Comparison of ENCODE assay signal across 8 mouse cellular contexts in genomic region chr13:28953581-28953991, GRCm38 (mm10). TPM values are rescaled to one million over a fixed set of nuclear protein-coding genes. Genes with fewer than 3 reads are reported as not detected.
DNase-seq lines count a peak whose midpoint lies in the region; ATAC-seq and TF ChIP-seq lines count a peak whose summit lies in the region.

TSS of gene Sox4 (minus strand) at chr13:28953713.

- no peaks in the 10 kb centered on the region for H3K79me2 ChIP-seq in liver, adult 2 months (ENCODE audit: control insufficient read depth, insufficient read depth, low read length)
- H3K79me2 ChIP-seq in myocyte (ENCODE audit: control insufficient read depth, insufficient read depth): peaks cover 36% of the 10 kb centered on the region

- WGBS in heart, embryonic 13.5 days: under 1% methylated on average over 19 of the region's 19 CpGs
- WGBS in kidney, postnatal 0 days: under 1% methylated on average over 19 of the region's 19 CpGs
- WGBS in liver, adult 2 months: 2% methylated on average over 19 of the region's 19 CpGs

- DNase-seq in B cell, adult 2 months: peak; percentile 84 to 87
- DNase-seq in brain, embryonic 14.5 days (ENCODE audit: low read depth): peak; percentile 100
- peak; percentile 95 for DNase-seq in fibroblast of lung, adult 2 months (ENCODE audit: low read depth)
- peak; percentile 100 for DNase-seq in kidney, postnatal 0 days (ENCODE audit: low spot score)
- peak; percentile 62 for DNase-seq in liver, adult 2 months (ENCODE audit: extremely low read depth, low read depth, low spot score)
- peak; percentile 91 for DNase-seq in splenic B cell, adult 2 months (ENCODE audit: low read depth, low spot score)

- no peaks in the 10 kb centered on the region for H3K27me3 ChIP-seq in heart, embryonic 13.5 days (replicated peaks)
- H3K27me3 ChIP-seq in kidney, postnatal 0 days (ENCODE audit: insufficient read depth, low read length): no peaks in the 10 kb centered on the region
- peaks cover 18% of the 10 kb centered on the region for H3K27me3 ChIP-seq in liver, adult 2 months (ENCODE audit: control insufficient read depth, insufficient read depth, low read length)
- no peaks in the 10 kb centered on the region for H3K27me3 ChIP-seq in myocyte (ENCODE audit: control insufficient read depth, insufficient read depth, insufficient read length)
- H3K27me3 ChIP-seq in splenic B cell, adult 2 months (ENCODE audit: control insufficient read depth, insufficient read depth, low read length, poor library complexity, severe bottlenecking): peaks cover 2% of the 10 kb centered on the region

- TF ChIP-seq POLR2A in brain, embryonic 14.5 days (IDR thresholded peaks at IDR 0.05; ENCODE audit: borderline replicate concordance, extremely low read depth, insufficient read depth, insufficient read length, poor library complexity, severe bottlenecking): peak; percentile 99; the same call in 1 of the 2 replicates
- TF ChIP-seq POLR2A in liver, adult 2 months (IDR thresholded peaks at IDR 0.05; ENCODE audit: extremely low read depth, insufficient read depth, low read length): peak; percentile 45; the same call in 1 of the 2 replicates
- TF ChIP-seq POLR2A in myocyte (IDR thresholded peaks at IDR 0.05; ENCODE audit: insufficient read length, low read depth): peak; percentile 92

- H3K4me2 ChIP-seq in heart, embryonic 13.5 days: peak within 1 kb of the TSS; percentile 73
- H3K4me2 ChIP-seq in kidney, postnatal 0 days (ENCODE audit: low read length): peak within 1 kb of the TSS; percentile 72
- H3K4me2 ChIP-seq in myocyte (ENCODE audit: low read depth): peak within 1 kb of the TSS; percentile 79

- TF ChIP-seq CTCF in brain, embryonic 14.5 days (IDR thresholded peaks at IDR 0.05; ENCODE audit: borderline replicate concordance, extremely low read depth, insufficient read depth, insufficient read length): no peak
- no peak for TF ChIP-seq CTCF in kidney, postnatal 0 days (IDR thresholded peaks at IDR 0.05; ENCODE audit: low read depth)
- TF ChIP-seq CTCF in liver, adult 2 months (IDR thresholded peaks at IDR 0.05; ENCODE audit: low read depth, low read length): no peak

- no peaks in the 10 kb centered on the region for H3K9me3 ChIP-seq in heart, embryonic 13.5 days
- no peaks in the 10 kb centered on the region for H3K9me3 ChIP-seq in kidney, postnatal 0 days (replicated peaks; ENCODE audit: low read length)

- peak within 1 kb of the TSS; percentile 100 for H3K9ac ChIP-seq in heart, embryonic 13.5 days
- H3K9ac ChIP-seq in kidney, postnatal 0 days (ENCODE audit: low read depth, low read length): peak within 1 kb of the TSS; percentile 89
- H3K9ac ChIP-seq in liver, adult 2 months (ENCODE audit: low read depth, low read length): peak within 1 kb of the TSS; percentile 73

- ATAC-seq in heart, embryonic 13.5 days (ENCODE audit: extremely low read depth, insufficient number of reproducible peaks, low FRiP score, low TSS enrichment): peak; percentile 79; the same call in 1 of the 2 replicates
- ATAC-seq in kidney, postnatal 0 days (replicated peaks; ENCODE audit: low FRiP score, low read depth): peak; percentile 81

- H3K4me1 ChIP-seq in heart, embryonic 13.5 days: peaks cover 15% of the 10 kb centered on the region
- no peaks in the 10 kb centered on the region for H3K4me1 ChIP-seq in kidney, postnatal 0 days (replicated peaks; ENCODE audit: insufficient read depth, low read length)
- H3K4me1 ChIP-seq in liver, adult 2 months (ENCODE audit: control insufficient read depth, insufficient read depth, low read length): peaks cover 8% of the 10 kb centered on the region; the same call in 1 of the 2 replicates

- peak within 1 kb of the TSS; percentile 100 for H3K27ac ChIP-seq in heart, embryonic 13.5 days (replicated peaks)
- H3K27ac ChIP-seq in kidney, postnatal 0 days: peak within 1 kb of the TSS; percentile 96
- peak within 1 kb of the TSS; percentile 26 for H3K27ac ChIP-seq in liver, adult 2 months (replicated peaks; ENCODE audit: insufficient read depth, low read depth, low read length)

- peaks cover 4% of the 10 kb centered on the region for H3K36me3 ChIP-seq in heart, embryonic 13.5 days
- no peaks in the 10 kb centered on the region for H3K36me3 ChIP-seq in kidney, postnatal 0 days (ENCODE audit: insufficient read depth, low read length)
- H3K36me3 ChIP-seq in liver, adult 2 months (ENCODE audit: control insufficient read depth, insufficient read depth, low read length): no peaks in the 10 kb centered on the region
- peaks cover 8% of the 10 kb centered on the region for H3K36me3 ChIP-seq in myocyte (ENCODE audit: control insufficient read depth, insufficient read depth)
- H3K36me3 ChIP-seq in splenic B cell, adult 2 months (ENCODE audit: control insufficient read depth, insufficient read depth, low read length, poor library complexity, severe bottlenecking): no peaks in the 10 kb centered on the region

- H3ac ChIP-seq in myocyte (ENCODE audit: control insufficient read depth, insufficient read length): peak within 1 kb of the TSS; percentile 92

- H3K4me3 ChIP-seq in heart, embryonic 13.5 days: peak within 1 kb of the TSS; percentile 100
- peak within 1 kb of the TSS; percentile 90 for H3K4me3 ChIP-seq in kidney, postnatal 0 days (replicated peaks; ENCODE audit: low read depth, low read length)
- H3K4me3 ChIP-seq in liver, adult 2 months (ENCODE audit: insufficient read depth, low read depth, low read length): peak within 1 kb of the TSS; percentile 76
- peak within 1 kb of the TSS; percentile 99 for H3K4me3 ChIP-seq in myocyte

TF ChIP-seq in myocyte, 11 proteins besides CTCF, POLR2A, EP300 and RAD21:
- TF ChIP-seq TCF12 (IDR thresholded peaks at IDR 0.05; ENCODE audit: insufficient read depth, poor library complexity, severe bottlenecking) (no peak), E2F4 (IDR thresholded peaks at IDR 0.05; ENCODE audit: insufficient read depth) (no peak), SRF (IDR thresholded peaks at IDR 0.05; ENCODE audit: control insufficient read depth, insufficient read length, low read depth) (no peak), MYOG (IDR thresholded peaks at IDR 0.05; ENCODE audit: control insufficient read depth in 1 of 3, insufficient read depth in 1 of 3, insufficient read length in 2 of 3, low read depth in 2 of 3) (no peak), CEBPB (IDR thresholded peaks at IDR 0.05; ENCODE audit: insufficient read depth, poor library complexity, severe bottlenecking) (0 out of 2 replicates have a peak, but pooled peaks have one; percentile 0), MAX (IDR thresholded peaks at IDR 0.05; ENCODE audit: low read depth) (no peak), USF1 (IDR thresholded peaks at IDR 0.05; ENCODE audit: low read depth) (no peak), MYOD1 (IDR thresholded peaks at IDR 0.05; ENCODE audit: control insufficient read depth in 1 of 3, insufficient read length in 2 of 3, low read depth in 2 of 3) (no peak), REST (IDR thresholded peaks at IDR 0.05; ENCODE audit: insufficient read depth, insufficient read length) (no peak), POLR2AphosphoS2 (IDR thresholded peaks at IDR 0.05; ENCODE audit: insufficient read length, low read depth) (peak; percentile 92), TCF3 (IDR thresholded peaks at IDR 0.05; ENCODE audit: insufficient read length, low read depth) (no peak)

RNA-seq across cellular contexts. Expression of gene Sox4, which starts in this region (rescaled TPM):
- 327 and 346 TPM in 2 replicates for polyA plus RNA-seq in brain, embryonic 14.5 days (2012; rRNA removed)
- polyA plus RNA-seq in heart, embryonic 13.5 days (2015; fragmentation: Nextera tagmentation; extraction: Ambion mirVana): 37.1 and 37.9 TPM in 2 replicates
- 51.8 and 60.9 TPM in 2 replicates for polyA plus RNA-seq in kidney, postnatal 0 days (2015; fragmentation: Nextera tagmentation; extraction: Ambion mirVana)
- total RNA-seq in liver, adult 2 months (2014; rRNA removed): 0.46 and 1.0 TPM in 2 replicates
- polyA plus RNA-seq in liver, adult 2 months (2012; rRNA removed): 0.60 and 0.86 TPM in 2 replicates
- 28.2 TPM for polyA plus RNA-seq in myocyte (2012; fragmentation: generic; extraction: Trizol)

Comparison
In these comparisons a context has a peak if more than half of its experiments do, and no peak if none do; other contexts are left out.
1. Peak in every context shown above with its lines: DNase-seq, ATAC-seq, H3K4me3 ChIP-seq and H3K27ac ChIP-seq.
2. RNA of gene Sox4 (polyA plus RNA-seq): 327 to 346 TPM in brain, embryonic 14.5 days, 51.8 to 60.9 TPM in kidney, postnatal 0 days, 37.1 to 37.9 TPM in heart, embryonic 13.5 days and 28.2 TPM in myocyte (single experiment); 0.60 to 0.86 TPM in liver, adult 2 months; every median in the first group is over 10 times any median in the second.
3. POLR2A ChIP-seq: peak in every context shown above with its lines; median percentile 99 in brain, embryonic 14.5 days; 92 in myocyte; 45 in liver, adult 2 months.
4. H3K27ac ChIP-seq: peak in every context shown above with its lines; median percentile 100 in heart, embryonic 13.5 days; 96 in kidney, postnatal 0 days; 26 in liver, adult 2 months.